Mouse (Mus musculus) olfactory bulb, adult 2 months (tissue): ENCODE results near the gene Fpgs.

ENCODE experiments used
- CTCF ChIP-seq: fragments of 200-500 bp; IDR thresholded peaks from 2 replicates; pipeline ENCODE4 v1.5.1; 2012; ENCODE audit warnings: low read depth, mild to moderate bottlenecking, low read length, moderate library complexity; ENCODE audit not compliant: insufficient read depth
- POLR2A ChIP-seq: fragments of 200-500 bp; IDR thresholded peaks from 2 replicates; pipeline ENCODE4 v1.6.1; 2012; ENCODE audit warnings: mild to moderate bottlenecking, low read depth, low read length, moderate library complexity; ENCODE audit not compliant: insufficient read depth

DNA sequence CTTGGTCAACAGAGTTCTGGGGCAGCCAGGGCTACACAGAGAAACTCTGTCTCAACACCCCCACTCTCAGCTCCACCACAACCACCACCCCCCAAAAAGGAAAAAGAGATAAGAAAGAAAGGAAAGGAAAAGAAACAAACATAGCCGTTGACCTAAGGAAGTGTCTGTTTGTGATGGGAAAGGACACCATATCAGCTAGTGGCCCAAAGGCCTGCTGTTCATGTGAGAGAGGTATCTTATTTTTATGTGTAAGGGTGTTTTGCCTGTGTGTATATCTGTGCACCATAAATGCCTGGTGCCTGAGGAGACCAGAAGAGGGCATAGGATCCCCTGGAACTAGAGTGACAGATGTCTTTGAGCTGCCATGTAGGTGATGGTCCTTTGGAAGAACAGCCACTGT is 64.3 kb downstream of the Fpgs start:
- TF ChIP-seq CTCF (no peak), POLR2A (no peak)
